Mouse (Mus musculus) naive thymus-derived CD4-positive, alpha-beta T cell, adult 2 months (primary cell): ENCODE data around the gene Cars.
"Not testable (repeated sequence)": the region's sequence is repeated elsewhere in the genome, so short reads cannot be mapped to it uniquely, and the experiment has no call there.

Source experiments
- DNase-seq: peaks from one replicate; pipeline ENCODE4 v3.0.0-alpha.2; 2011; ENCODE audit warnings: low read depth

Cars gene

DNA sequence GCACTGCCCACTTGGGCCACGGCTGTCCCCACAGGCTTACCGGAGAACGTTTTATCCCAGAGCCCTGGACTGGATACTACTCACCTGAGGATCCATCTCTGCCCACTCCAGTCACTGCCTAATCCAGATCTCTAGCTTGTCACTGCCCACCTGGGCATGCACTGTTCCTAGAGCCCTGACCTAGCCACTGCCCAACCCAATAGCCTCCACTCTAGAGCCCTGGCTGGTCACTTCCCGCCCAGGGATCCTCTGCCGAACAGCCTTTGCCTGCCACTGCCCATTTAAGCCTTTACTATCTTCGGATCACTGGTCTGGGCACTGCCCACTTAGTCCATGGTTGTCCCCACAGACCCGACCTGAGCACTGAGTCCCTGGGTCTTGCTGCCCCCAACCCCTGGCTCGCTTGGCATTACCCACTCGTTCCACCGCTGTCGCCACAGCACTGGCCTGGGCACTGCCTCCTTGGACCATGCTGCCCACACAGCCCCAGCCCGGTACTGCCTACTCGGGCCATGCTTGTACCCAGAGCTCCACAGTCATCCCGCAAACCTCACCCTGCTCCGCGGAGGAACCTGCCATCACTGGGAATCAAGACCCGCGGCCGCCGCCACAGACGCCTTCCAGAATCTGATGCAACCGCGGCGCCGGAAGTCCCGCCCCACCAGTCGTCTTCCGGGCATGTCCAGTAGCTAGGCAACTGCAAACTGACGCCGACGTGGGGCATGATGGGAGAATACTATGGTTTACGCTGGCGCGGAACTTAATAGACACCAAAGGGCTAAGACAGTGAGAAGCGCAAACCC lies at the start of gene Cars:
TSS of gene Cars (minus strand) at position 663 of the 803 bp plus-strand sequence.
- peak; percentile 98 for DNase-seq

GRCm38 (mm10) chr7:143649034-143649768 lies 49.3 kb upstream of the Cars start, which contains the start of gene Tnfrsf22:
Gene Tnfrsf22 (minus strand): TSS chr7:143649661.
- DNase-seq: peak; percentile 91

DNA sequence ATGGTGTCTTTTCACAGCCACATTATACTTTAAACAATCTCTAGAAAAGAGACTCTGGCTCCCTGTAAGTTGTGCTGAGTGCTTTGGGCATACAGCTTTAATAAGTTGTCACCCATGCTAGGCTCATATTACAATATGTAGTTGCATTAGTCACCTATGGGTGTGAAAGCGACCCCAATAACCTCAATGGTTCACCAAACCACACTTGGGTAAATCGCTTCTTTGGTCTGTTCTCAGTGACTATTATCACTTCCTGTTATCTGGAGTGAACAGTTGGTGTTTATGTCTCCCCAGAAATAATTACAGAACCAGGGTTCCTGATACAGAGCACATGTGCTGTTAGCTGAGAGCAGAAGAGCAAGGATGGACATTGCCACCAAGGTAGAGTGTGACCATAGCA lies 44.1 kb upstream of the Cars start:
- DNase-seq: not testable (repeated sequence)

- peak; percentile 31 for DNase-seq
Observed at GRCm38 (mm10) chr7:143636674-143637073, 36.8 kb upstream of the Cars start.

GRCm38 (mm10) chr7:143631503-143631902 lies 31.6 kb upstream of the Cars start:
- no peak for DNase-seq

GRCm38 (mm10) chr7:143629501-143629900 lies 29.6 kb upstream of the Cars start:
- peak; percentile 72 for DNase-seq

GRCm38 (mm10) chr7:143628540-143628939 lies 28.6 kb upstream of the Cars start, which contains the start of gene Tnfrsf26:
Gene Tnfrsf26 (minus strand): TSS chr7:143628722.
- peak; percentile 56 for DNase-seq

DNA sequence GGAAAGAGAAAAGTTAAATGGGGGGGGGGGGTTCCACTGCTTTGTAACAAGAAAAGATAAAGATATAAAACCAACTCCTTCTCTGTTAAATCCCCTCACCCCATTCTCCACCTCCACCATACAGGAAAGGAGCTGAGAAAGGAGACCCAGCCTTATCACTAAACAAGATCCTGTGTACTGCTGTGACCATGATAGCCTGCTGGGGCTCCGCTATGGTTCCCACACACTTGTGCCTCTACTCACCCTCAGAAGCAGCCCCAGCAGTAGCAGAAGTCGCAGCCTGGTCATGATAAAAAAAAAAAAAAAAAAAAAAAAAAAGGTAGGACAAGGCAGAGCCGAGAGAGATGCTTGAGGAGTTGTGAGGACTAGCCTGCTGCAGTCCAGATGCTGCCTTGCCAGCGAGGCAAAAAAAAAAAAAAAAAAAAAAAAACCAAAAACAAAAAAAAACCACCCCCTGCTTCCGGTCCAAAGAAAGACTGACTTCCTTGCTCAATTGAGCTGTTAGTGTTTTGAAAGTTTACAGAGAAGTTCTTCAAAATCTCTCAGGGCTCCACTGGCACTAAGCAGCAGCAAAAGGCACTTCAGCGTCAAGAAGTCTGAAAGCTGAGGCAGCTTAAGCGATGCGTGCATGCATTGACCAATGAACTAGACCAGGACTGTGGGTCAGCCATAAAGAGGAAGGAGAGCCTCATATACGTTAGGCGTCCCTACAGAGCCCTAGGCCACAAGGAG lies 27.8 kb upstream of the Cars start:
- peak; percentile 61 for DNase-seq

DNA sequence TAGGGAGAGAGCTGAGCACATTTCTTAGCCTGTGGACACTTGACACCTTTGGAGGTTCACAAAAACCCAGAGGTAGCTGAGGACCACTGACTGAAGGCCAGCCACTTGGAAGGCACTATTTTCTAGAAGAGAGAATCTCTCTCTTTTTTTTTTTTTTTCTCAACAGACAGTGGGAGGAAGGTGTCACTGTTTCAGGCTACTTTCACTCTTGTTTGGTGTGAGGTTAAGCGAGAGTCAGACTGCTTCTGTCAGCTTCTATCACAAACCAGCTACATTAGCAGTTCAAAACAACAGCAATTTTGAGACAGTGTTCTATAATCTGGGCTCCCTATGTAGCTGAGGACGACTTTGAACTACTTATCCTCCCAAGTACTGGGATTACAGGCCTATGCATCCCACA lies 26.3 kb upstream of the Cars start:
- DNase-seq: peak; percentile 61

- peak; percentile 79 for DNase-seq
Observed at GRCm38 (mm10) chr7:143625151-143625550, 25.3 kb upstream of the Cars start.

DNA sequence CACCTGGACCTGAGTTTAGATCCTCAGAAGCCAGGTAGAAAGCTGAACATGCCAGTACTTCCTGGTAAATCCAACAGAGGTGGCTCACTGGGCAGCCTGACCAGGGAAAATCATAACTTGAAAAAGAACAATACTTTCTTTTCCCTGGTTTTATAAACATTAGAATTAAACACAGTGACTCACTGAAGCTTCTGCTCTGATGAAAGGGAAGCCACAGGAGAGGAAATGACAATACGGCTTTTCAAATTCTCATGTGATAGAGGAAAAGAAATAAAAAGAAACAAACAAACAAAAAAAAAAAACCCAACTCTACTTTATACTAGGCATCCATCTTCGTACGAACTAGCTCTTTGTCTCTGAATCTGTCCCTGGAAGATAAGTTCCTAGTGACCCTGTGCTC lies 24.7 kb upstream of the Cars start:
- DNase-seq: peak; percentile 62

- no peak for DNase-seq
Observed at GRCm38 (mm10) chr7:143620951-143621350, 21.1 kb upstream of the Cars start.

DNA sequence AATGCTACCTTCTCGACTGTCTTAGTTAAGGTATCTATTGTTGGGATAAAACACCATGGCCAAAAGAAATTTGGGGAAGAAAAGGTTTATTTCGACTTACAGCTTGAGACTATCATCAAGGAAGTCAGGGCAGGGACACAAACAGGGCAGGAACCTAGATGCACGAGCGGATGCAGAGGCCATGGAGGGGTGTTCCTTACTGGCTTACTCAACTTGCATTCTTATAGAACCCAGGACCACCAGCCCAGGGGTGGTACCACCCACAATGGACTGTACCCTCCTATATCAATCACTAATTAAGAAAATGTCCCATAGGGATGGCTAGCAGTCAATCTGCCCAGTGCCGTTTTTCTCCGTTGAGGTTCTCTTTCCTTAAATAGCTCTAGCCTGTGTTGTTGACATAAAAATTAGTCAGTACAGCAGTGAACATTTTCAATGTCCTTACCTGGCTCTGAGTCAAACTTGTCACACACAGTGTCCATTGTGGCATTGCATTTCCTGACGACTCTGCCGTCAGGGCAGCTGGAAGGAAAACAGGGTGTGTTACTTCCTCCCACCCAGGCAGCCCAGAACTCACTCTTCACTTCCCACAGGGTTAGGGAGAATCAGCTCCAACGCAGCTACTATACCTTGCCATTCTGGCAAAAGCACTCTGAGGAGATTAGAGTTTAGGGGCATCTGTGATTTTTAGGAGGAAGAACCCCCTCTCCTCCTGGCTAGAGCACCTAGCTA lies 14.7 kb upstream of the Cars start:
- no peak for DNase-seq

DNA sequence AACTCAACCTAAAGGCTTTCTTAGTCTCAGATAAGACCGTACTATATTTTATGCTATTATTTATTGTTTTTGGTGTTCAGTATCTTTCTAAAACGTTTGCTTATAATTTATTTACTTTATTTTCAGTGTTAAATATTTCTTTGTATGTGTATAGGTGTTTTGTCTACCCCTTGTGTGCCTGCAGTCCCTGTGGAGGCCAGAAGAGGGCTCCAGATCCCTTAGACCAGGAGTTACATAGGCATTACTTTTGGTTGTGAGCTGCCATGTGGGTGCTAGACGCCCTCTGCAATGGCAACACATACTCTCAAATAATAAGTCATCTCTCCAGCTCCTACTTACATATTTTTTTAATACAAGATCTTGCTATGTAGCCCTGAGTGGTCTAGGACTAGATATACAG lies 12.3 kb upstream of the Cars start:
- DNase-seq: peak; percentile 56

GRCm38 (mm10) chr7:143605321-143605720 lies 5.4 kb upstream of the Cars start:
- DNase-seq: no peak

DNA sequence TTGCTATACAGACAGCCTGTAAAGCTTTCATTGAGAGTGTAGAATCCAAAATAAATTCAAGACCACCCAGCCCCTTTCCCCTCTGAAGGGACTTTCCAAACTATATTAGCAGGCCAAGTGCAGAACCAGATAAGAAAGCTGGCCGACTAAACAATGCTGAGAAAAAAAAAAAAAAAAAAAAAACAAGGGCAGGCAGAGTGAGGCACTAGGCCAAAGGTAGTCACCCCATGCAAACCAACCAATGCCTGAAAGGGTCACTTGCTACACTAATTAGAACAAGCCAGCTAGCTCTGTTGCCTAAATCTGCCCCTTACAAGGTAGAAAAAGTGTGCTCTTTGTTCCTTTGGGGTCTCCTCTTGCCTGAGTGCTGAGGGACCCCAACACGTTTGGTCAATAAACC lies 5.0 kb upstream of the Cars start:
- no peak for DNase-seq

GRCm38 (mm10) chr7:143601705-143602104 lies 1.8 kb upstream of the Cars start:
- DNase-seq: peak; percentile 41

DNA sequence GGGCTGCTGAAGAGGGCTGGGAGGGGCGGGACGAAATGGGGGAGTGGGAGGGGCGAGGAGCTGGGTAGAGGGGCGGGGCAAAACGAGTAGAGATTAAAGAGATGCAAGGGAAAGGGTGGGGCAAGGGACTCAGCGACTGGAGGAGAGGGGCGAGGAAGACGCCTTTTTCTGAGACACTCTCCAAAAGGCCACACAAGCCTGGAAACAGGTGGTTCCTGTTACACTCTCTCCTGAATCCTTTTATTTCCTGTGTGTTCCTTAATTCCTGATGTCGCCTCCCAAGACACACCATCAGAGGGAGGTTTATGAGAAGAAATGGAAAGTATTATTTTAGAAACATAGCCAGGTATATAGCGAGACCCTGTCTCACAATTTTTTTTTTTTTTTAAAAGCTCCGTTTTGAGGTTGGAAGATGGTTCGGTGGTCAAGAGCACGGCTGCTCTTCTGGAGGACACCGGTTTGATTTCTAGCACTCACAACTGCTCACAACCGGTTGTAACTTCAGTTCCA lies 396 bp upstream of the Cars start:
- no peak for DNase-seq

- DNase-seq: no peak
Observed at GRCm38 (mm10) chr7:143594865-143595264, 5.0 kb downstream of the Cars start.

GRCm38 (mm10) chr7:143592255-143592654 lies 7.6 kb downstream of the Cars start:
- no peak for DNase-seq

- DNase-seq: no peak
Observed at GRCm38 (mm10) chr7:143588006-143588405, 11.9 kb downstream of the Cars start.

DNA sequence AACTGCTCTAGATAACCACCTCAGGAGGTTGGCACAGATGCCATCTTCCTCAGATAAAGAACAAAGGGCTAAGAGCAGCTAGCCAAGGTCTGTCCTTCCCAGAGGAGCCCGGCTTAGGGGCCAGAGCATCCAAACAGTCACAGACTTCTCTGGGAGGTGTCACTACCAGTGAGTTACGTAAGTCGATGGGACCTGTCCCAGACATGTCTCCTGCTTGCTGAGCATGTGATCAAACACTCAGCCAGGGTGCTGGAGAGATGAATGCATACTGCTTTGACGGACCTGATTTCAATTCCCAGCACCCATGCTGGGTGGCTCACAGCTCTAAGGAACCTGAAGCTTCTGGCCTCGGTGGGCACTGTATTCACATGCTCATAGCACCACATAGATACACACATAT lies 12.3 kb downstream of the Cars start:
- no peak for DNase-seq
